Mouse (Mus musculus) stomach, postnatal 0 days (tissue): ENCODE results near the gene Zpld1. TPM values are rescaled to one million over a fixed set of nuclear protein-coding genes. Genes with fewer than 3 reads are reported as not detected.

Experiments used
- ATAC-seq: fragments of 200-750 bp; cut with Nextera tagmentation; 2 replicates; pipeline ENCODE4 v1.8.0; 2017; ENCODE audit not compliant: low FRiP score, low TSS enrichment
- DNase-seq: peaks from one replicate; pipeline ENCODE4 v3.0.0-alpha.2; 2016; ENCODE audit warnings: low spot score
- H3K27ac ChIP-seq: fragments of 300-500 bp; sonication (generic); replicated peaks from 2 replicates; pipeline ENCODE4 v1.5.1; 2014; ENCODE audit warnings: mild to moderate bottlenecking, control low read depth
- H3K27me3 ChIP-seq: fragments of 300-500 bp; sonication (generic); 2 replicates; pipeline ENCODE4 v1.6.1; 2014; ENCODE audit warnings: low read length; ENCODE audit not compliant: control insufficient read depth, insufficient read depth
- H3K36me3 ChIP-seq: fragments of 300-500 bp; sonication (generic); 2 replicates; pipeline ENCODE4 v1.6.1; 2014; ENCODE audit warnings: low read length, mixed read lengths; ENCODE audit not compliant: control insufficient read depth, insufficient read depth
- H3K4me1 ChIP-seq: fragments of 300-500 bp; sonication (generic); replicated peaks from 2 replicates; pipeline ENCODE4 v1.6.1; 2014; ENCODE audit warnings: antibody characterized with exemption; ENCODE audit not compliant: control insufficient read depth, insufficient read depth
- H3K4me2 ChIP-seq: fragments of 300-500 bp; sonication (generic); replicated peaks from 2 replicates; pipeline ENCODE4 v1.6.1; 2014; ENCODE audit warnings: low read depth, mild to moderate bottlenecking, control low read depth, moderate library complexity
- H3K4me3 ChIP-seq: fragments of 300-500 bp; sonication (generic); 2 replicates; pipeline ENCODE4 v1.5.1; 2014; ENCODE audit warnings: low read depth, low read length, control low read depth
- H3K9ac ChIP-seq: fragments of 300-500 bp; sonication (generic); 2 replicates; pipeline ENCODE4 v1.6.1; 2014; ENCODE audit warnings: mild to moderate bottlenecking, low read length, control low read depth, mixed read lengths
- H3K9me3 ChIP-seq: fragments of 300-500 bp; sonication (generic); 2 replicates; pipeline ENCODE4 v1.6.1; 2016; ENCODE audit warnings: low read length; ENCODE audit not compliant: control insufficient read depth
- CTCF ChIP-seq: IDR thresholded peaks from 2 replicates; pipeline ENCODE4 v1.5.1; 2016; ENCODE audit warnings: antibody characterized with exemption, low read depth, mild to moderate bottlenecking, moderate library complexity
- EP300 ChIP-seq: optimal IDR thresholded peaks from 2 replicates; pipeline ENCODE3; 2016; ENCODE audit warnings: antibody characterized with exemption
- WGBS: fragments of 180-500 bp; shearing (Covaris S2); extraction: QIAGEN DNeasy Blood & Tissue Kit; methylation state at CpG from one replicate; pipeline ENCODE4 v1.1.7; 2014; 5-methylcytosine and 5-hydroxymethylcytosine counted together
- polyA plus RNA-seq: library from polyadenylated mRNA; unstranded; fragments of >200 nt; fragmentation: Nextera tagmentation; extraction: Ambion mirVana; gene quantifications from 2 replicates; pipeline ENCODE4 v1.2.1, GENCODE M21; 2015

The Zpld1 gene
- 0.62 and 0.98 TPM in 2 replicates for polyA plus RNA-seq

GRCm38 (mm10) chr16:55297886-55298285, at the start of gene Zpld1:
Gene Zpld1, minus strand, starts transcription at chr16:55297986.
- Histone ChIP-seq H3K4me3 (no peak within 1 kb of the TSS), H3K27ac (no peak within 1 kb of the TSS), H3K9ac (no peak within 1 kb of the TSS), H3K4me2 (no peak within 1 kb of the TSS), H3K4me1 (no peaks in the 10 kb centered on the region), H3K36me3 (no peaks in the 10 kb centered on the region), H3K9me3 (no peaks in the 10 kb centered on the region), H3K27me3 (no peaks in the 10 kb centered on the region)
- ATAC-seq (no peak), DNase-seq (no peak)
- WGBS: 94% methylated on average over 2 of the region's 2 CpGs
- TF ChIP-seq EP300 (no peak), CTCF (no peak)

GRCm38 (mm10) chr16:55345644-55346043, 47.9 kb upstream of the Zpld1 start:
- DNase-seq (no peak), ATAC-seq (no peak)
- TF ChIP-seq CTCF (no peak), EP300 (no peak)
- H3K27me3 ChIP-seq: no peaks in the 10 kb centered on the region
- no peak overlapping the region for H3K9ac ChIP-seq
- H3K4me1 ChIP-seq: no peaks in the 10 kb centered on the region
- no peaks in the 10 kb centered on the region for H3K36me3 ChIP-seq
- H3K27ac ChIP-seq: no peak overlapping the region
- no peak overlapping the region for H3K4me2 ChIP-seq
- no peaks in the 10 kb centered on the region for H3K9me3 ChIP-seq
- H3K4me3 ChIP-seq: no peak overlapping the region
- 47% methylated on average over 3 of the region's 3 CpGs for WGBS

GRCm38 (mm10) chr16:55321542-55322514, 24.0 kb upstream of the Zpld1 start:
- no peak overlapping the region for H3K4me2 ChIP-seq
- no peak overlapping the region for H3K4me3 ChIP-seq
- no peaks in the 10 kb centered on the region for H3K36me3 ChIP-seq
- no peaks in the 10 kb centered on the region for H3K27me3 ChIP-seq
- TF ChIP-seq CTCF (no peak), EP300 (no peak)
- no peak overlapping the region for H3K9ac ChIP-seq
- DNase-seq (peak; percentile 15), ATAC-seq (no peak; the same call in 1 of the 2 replicates)
- no peaks in the 10 kb centered on the region for H3K9me3 ChIP-seq
- no peaks in the 10 kb centered on the region for H3K4me1 ChIP-seq
- WGBS: 46% methylated on average over 8 of the region's 8 CpGs
- H3K27ac ChIP-seq: no peak overlapping the region

GRCm38 (mm10) chr16:55316996-55317395, 19.2 kb upstream of the Zpld1 start:
- Histone ChIP-seq H3K36me3 (no peaks in the 10 kb centered on the region), H3K4me3 (no peak overlapping the region), H3K4me2 (no peak overlapping the region), H3K9me3 (no peaks in the 10 kb centered on the region), H3K9ac (no peak overlapping the region), H3K27ac (no peak overlapping the region), H3K4me1 (no peaks in the 10 kb centered on the region), H3K27me3 (no peaks in the 10 kb centered on the region)
- TF ChIP-seq EP300: no peak
- no peak for TF ChIP-seq CTCF
- ATAC-seq (no peak), DNase-seq (no peak)

- TF ChIP-seq CTCF (no peak), EP300 (no peak)
- Histone ChIP-seq H3K4me3 (no peak overlapping the region), H3K27ac (no peak overlapping the region), H3K27me3 (no peaks in the 10 kb centered on the region), H3K4me2 (no peak overlapping the region), H3K4me1 (no peaks in the 10 kb centered on the region), H3K36me3 (no peaks in the 10 kb centered on the region), H3K9ac (no peak overlapping the region), H3K9me3 (no peaks in the 10 kb centered on the region)
- no peak for DNase-seq
- 84% methylated on average over 3 of the region's 3 CpGs for WGBS
- ATAC-seq: no peak
Observed at GRCm38 (mm10) chr16:55312106-55312505, 14.3 kb upstream of the Zpld1 start.

- ATAC-seq (no peak), DNase-seq (no peak)
- H3K27me3 ChIP-seq: no peaks in the 10 kb centered on the region
- TF ChIP-seq EP300: no peak
- no peak for TF ChIP-seq CTCF
- no peaks in the 10 kb centered on the region for H3K9me3 ChIP-seq
- no peaks in the 10 kb centered on the region for H3K4me1 ChIP-seq
- H3K27ac ChIP-seq: no peak overlapping the region
- no peak overlapping the region for H3K9ac ChIP-seq
- H3K36me3 ChIP-seq: no peaks in the 10 kb centered on the region
- no peak overlapping the region for H3K4me2 ChIP-seq
- 64% methylated on average over 2 of the region's 2 CpGs for WGBS
- no peak overlapping the region for H3K4me3 ChIP-seq
Observed at GRCm38 (mm10) chr16:55282696-55283095, 15.1 kb downstream of the Zpld1 start.
